Mouse (Mus musculus) stomach, postnatal 0 days (tissue): ENCODE measurements at regions not wholly inside any gene's neighbourhood (a gene's known extent, or its start where the extent isn't known, plus 50 kb on each side); places are given as distances from the start of the nearest gene placed in this dataset.
"Not testable (repeated sequence)": the region's sequence is repeated elsewhere in the genome, so short reads cannot be mapped to it uniquely, and the experiment has no call there.

ENCODE experiments used
- ATAC-seq: fragments of 200-750 bp; cut with Nextera tagmentation; 2 replicates; pipeline ENCODE4 v1.8.0; 2017; ENCODE audit not compliant: low FRiP score, low TSS enrichment
- DNase-seq: peaks from one replicate; pipeline ENCODE4 v3.0.0-alpha.2; 2016; ENCODE audit warnings: low spot score
- H3K27ac ChIP-seq: fragments of 300-500 bp; sonication (generic); replicated peaks from 2 replicates; pipeline ENCODE4 v1.5.1; 2014; ENCODE audit warnings: mild to moderate bottlenecking, control low read depth
- H3K27me3 ChIP-seq: fragments of 300-500 bp; sonication (generic); 2 replicates; pipeline ENCODE4 v1.6.1; 2014; ENCODE audit warnings: low read length; ENCODE audit not compliant: control insufficient read depth, insufficient read depth
- H3K36me3 ChIP-seq: fragments of 300-500 bp; sonication (generic); 2 replicates; pipeline ENCODE4 v1.6.1; 2014; ENCODE audit warnings: low read length, mixed read lengths; ENCODE audit not compliant: control insufficient read depth, insufficient read depth
- H3K4me1 ChIP-seq: fragments of 300-500 bp; sonication (generic); replicated peaks from 2 replicates; pipeline ENCODE4 v1.6.1; 2014; ENCODE audit warnings: antibody characterized with exemption; ENCODE audit not compliant: control insufficient read depth, insufficient read depth
- H3K4me2 ChIP-seq: fragments of 300-500 bp; sonication (generic); replicated peaks from 2 replicates; pipeline ENCODE4 v1.6.1; 2014; ENCODE audit warnings: low read depth, mild to moderate bottlenecking, control low read depth, moderate library complexity
- H3K4me3 ChIP-seq: fragments of 300-500 bp; sonication (generic); 2 replicates; pipeline ENCODE4 v1.5.1; 2014; ENCODE audit warnings: low read depth, low read length, control low read depth
- H3K9ac ChIP-seq: fragments of 300-500 bp; sonication (generic); 2 replicates; pipeline ENCODE4 v1.6.1; 2014; ENCODE audit warnings: mild to moderate bottlenecking, low read length, control low read depth, mixed read lengths
- H3K9me3 ChIP-seq: fragments of 300-500 bp; sonication (generic); 2 replicates; pipeline ENCODE4 v1.6.1; 2016; ENCODE audit warnings: low read length; ENCODE audit not compliant: control insufficient read depth
- WGBS: fragments of 180-500 bp; shearing (Covaris S2); extraction: QIAGEN DNeasy Blood & Tissue Kit; methylation state at CpG from one replicate; pipeline ENCODE4 v1.1.7; 2014; 5-methylcytosine and 5-hydroxymethylcytosine counted together

DNA sequence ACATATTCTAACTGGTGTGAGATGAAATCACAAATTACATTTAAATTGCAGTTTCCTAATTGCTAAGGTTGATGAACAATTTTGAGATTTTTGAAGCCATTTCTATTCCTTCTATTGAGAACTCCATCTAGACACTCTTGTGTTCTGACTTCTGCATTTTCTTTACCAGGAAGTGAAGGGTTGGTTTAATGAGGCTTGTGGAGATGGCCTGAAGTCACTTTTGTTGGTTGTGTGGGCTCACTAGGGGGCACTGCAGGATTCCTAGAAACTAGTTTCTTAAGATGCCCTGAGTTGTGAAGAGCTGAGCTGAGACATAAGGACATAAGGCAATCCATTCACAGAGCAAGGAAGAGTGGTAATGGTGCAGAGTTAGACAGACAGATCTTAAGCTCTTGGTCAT is 402.8 kb upstream of the Olfr1507 start:
- H3K4me3 ChIP-seq, H3K27ac ChIP-seq, DNase-seq, H3K4me2 ChIP-seq, H3K9me3 ChIP-seq, H3K36me3 ChIP-seq, H3K9ac ChIP-seq, ATAC-seq, H3K4me1 ChIP-seq, H3K27me3 ChIP-seq: not testable (repeated sequence)

DNA sequence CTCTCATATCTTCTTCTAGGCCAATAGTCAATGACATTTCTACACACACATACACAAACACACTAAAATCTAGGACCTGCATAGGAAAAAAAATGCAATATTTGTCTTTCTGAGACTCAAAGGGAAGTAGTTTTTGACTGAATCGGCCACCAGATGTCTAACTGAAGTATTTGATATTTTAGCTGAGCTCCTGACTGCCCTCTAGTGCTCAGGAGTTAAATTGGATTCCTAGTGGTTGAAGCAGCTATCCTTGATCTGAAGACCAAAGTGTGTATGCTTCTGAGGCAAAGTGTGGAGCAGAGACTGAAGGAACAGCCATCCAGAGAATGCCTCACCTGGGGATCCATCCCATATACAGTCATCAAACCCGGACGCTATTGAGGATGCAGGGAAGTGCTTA is 384.4 kb upstream of the Olfr1507 start:
- H3K4me1 ChIP-seq, H3K4me2 ChIP-seq, H3K9me3 ChIP-seq, DNase-seq, H3K36me3 ChIP-seq, H3K27me3 ChIP-seq, H3K27ac ChIP-seq, H3K9ac ChIP-seq, H3K4me3 ChIP-seq, ATAC-seq: not testable (repeated sequence)
- no CpG with 5 or more reads among the region's 3 CpGs for WGBS

DNA sequence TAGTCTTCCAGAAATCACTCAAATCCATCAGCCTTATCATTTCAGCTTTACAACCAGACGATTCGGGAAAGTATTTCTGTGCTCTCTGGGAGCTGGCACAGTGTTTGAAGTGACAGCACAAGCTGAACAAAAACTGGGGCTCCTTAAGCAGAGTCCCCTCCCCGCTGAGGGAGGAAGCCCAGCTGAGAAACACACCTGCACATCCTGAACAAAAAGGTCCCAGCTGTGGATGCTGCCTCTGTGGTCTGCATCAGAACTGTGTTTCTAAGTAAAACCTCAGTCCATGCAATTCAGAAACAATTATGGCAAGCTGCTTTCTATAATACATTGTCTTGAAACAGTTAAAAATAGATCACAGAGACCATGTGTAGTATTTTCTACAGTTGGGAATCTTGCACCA is 368.3 kb upstream of the Olfr1507 start:
- DNase-seq, H3K4me3 ChIP-seq, H3K9ac ChIP-seq, H3K4me2 ChIP-seq, H3K4me1 ChIP-seq, ATAC-seq, H3K27ac ChIP-seq, H3K36me3 ChIP-seq, H3K9me3 ChIP-seq, H3K27me3 ChIP-seq: not testable (repeated sequence)
- WGBS, result no CpG with 5 or more reads among the region's 3 CpGs

DNA sequence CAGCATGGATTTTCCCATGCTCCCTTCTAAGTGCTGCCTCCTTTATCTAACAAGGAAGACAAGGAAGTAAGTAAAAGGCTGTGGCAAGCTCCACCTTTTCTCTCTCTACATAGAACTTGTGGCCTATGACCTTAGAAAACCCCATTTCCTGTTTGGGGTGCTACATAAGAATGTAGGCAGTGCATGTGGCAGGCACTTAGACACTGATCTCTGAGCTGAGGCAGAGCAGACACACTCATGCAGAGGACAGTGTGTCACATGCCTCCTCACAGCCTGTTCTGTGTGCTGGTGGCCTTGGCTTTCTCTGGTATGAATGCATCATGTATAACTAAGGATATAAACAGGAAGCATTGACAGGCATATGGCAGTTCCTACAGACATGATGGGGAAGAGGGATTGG is 367.6 kb upstream of the Olfr1507 start:
- not testable (repeated sequence) for H3K27ac ChIP-seq, H3K9me3 ChIP-seq, H3K27me3 ChIP-seq, H3K9ac ChIP-seq, H3K4me1 ChIP-seq, H3K4me2 ChIP-seq, H3K4me3 ChIP-seq, H3K36me3 ChIP-seq, DNase-seq
- ATAC-seq, result peak; percentile 80

DNA sequence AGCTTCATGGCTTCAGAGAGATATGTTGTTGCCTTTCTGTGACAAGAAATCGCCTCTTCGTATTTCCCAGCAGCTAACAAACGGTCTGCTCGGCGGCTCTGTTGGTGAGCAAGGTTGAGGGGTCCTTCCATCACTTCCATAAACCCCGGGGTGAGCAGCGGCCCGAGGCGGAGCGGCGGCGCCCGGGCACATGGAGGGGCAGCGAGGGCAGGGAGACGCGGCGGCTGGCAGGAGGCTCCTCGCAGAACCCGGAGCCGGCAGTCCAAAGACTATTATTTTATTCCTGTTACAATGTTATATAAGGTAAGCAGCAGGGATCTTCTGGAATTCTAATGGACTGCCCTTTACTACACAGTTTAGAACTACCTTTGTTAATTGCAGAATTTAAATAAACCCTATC is 366.9 kb upstream of the Olfr1507 start:
- DNase-seq, H3K4me3 ChIP-seq, H3K4me1 ChIP-seq, H3K9ac ChIP-seq, H3K9me3 ChIP-seq, H3K4me2 ChIP-seq, ATAC-seq, H3K36me3 ChIP-seq, H3K27ac ChIP-seq, H3K27me3 ChIP-seq: not testable (repeated sequence)
- 65% methylated on average over 7 of the region's 20 CpGs for WGBS

DNA sequence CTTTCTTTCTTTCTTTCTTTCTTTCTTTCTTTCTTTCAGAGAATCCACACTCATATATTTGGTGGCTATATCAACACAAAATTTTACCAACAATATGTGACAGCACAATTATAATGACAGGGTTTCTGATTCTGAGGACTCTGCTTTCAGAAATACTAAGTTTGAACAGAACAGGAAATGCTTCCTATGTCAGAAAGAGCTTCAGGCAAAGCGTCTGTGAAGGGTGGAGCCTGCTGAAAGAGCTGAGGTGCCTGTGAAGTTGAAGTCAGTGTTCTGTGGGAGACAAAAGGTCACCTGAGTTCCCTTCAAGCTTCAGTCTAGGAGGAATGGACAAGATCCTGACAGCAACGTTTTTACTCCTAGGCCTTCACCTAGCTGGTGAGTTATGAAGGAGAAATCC is 359.8 kb upstream of the Olfr1507 start:
- not testable (repeated sequence) for DNase-seq, H3K27me3 ChIP-seq, H3K9me3 ChIP-seq, H3K4me2 ChIP-seq, ATAC-seq, H3K4me1 ChIP-seq, H3K36me3 ChIP-seq, H3K4me3 ChIP-seq, H3K9ac ChIP-seq, H3K27ac ChIP-seq
- WGBS, result no CpG with 5 or more reads among the region's 2 CpGs

DNA sequence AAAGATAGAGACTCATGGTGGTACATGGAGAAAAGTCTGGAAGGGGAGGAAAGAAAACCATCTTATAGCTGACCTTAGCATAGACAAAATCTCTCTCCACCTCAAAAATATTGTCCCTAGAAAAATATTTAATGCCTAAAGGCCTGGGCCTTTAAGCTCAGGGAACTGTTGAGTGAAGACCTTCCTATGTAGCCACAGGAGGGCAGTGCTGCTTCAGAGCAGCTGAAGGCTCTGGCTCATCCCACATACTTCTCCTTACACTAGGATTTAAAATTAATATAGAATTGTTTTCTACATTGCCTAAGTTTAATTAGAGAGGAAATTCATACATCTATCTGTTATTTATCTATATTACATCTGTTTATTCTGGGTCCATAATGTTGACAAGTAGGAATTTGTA is 358.0 kb upstream of the Olfr1507 start:
- not testable (repeated sequence) for DNase-seq, H3K4me1 ChIP-seq, ATAC-seq, H3K27me3 ChIP-seq, H3K36me3 ChIP-seq, H3K4me2 ChIP-seq, H3K9me3 ChIP-seq, H3K9ac ChIP-seq, H3K4me3 ChIP-seq, H3K27ac ChIP-seq

DNA sequence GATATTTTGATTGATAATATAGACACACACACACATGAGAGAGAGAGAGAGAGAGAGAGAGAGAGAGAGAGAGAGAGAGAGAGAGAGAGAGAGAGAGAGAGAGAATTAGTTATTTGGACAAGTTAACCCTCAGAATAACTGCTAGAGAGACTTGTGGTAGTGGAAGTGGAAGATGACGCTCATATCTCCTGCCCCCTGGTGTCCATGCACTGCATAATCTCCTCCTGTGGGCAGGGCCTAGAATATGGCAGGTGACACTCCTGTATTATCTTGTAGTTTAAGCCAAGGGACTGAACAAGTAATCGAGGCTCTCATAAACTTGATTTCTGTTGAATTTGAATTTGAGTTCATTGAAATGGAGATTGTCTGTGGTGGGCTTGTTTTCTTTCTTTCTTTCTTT is 352.4 kb upstream of the Olfr1507 start:
- not testable (repeated sequence) for H3K4me3 ChIP-seq, H3K4me1 ChIP-seq, H3K27ac ChIP-seq, H3K9ac ChIP-seq, H3K36me3 ChIP-seq, H3K27me3 ChIP-seq, DNase-seq, H3K9me3 ChIP-seq, H3K4me2 ChIP-seq
- ATAC-seq, result peak; percentile 76; the same call in 1 of the 2 replicates
- WGBS, result no CpG with 5 or more reads among the region's 2 CpGs

DNA sequence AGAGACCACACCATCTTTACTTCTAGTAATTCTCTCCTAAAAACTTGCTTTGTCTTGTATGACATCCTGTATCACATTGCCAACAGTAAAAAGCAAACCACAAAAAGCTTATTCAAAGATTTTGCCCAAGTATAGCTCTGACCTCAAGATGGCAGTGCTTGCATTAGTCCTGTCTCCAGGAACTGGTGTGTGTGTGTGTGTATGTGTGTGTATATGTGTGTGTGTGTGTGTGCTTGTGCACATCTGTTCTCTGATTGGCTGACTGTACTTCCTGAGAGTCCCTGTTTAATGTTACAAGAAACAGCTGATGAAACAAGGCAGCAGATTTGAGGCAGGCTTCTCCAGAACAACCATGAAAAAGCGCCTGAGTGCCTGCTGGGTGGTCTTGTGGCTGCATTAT is 328.5 kb upstream of the Olfr1507 start:
- H3K4me3 ChIP-seq, ATAC-seq, H3K9me3 ChIP-seq, H3K4me2 ChIP-seq, H3K9ac ChIP-seq, DNase-seq, H3K4me1 ChIP-seq, H3K27me3 ChIP-seq, H3K36me3 ChIP-seq, H3K27ac ChIP-seq: not testable (repeated sequence)
- WGBS, result no CpG with 5 or more reads among the region's 1 CpGs

DNA sequence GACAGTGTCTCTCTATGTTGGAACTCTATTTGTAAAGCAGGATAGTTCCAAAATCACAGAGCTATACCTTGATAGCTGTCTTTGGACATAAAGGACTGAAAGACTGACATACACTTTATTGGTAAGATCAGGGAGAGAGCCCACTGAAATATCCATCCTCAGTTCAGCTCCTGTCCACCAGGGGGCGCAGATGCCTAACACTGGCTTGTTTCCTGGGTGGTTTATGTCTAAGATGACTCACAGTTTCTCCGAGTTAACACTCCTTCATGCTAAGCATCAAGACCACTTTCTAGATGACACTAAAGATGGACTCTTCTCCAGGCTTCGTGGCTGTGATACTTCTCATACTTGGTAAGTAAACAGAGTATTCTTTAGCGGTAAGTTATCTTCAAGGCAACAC is 326.1 kb upstream of the Olfr1507 start:
- not testable (repeated sequence) for H3K27ac ChIP-seq, H3K4me1 ChIP-seq, H3K4me2 ChIP-seq, H3K9me3 ChIP-seq, H3K27me3 ChIP-seq, DNase-seq, ATAC-seq, H3K36me3 ChIP-seq, H3K9ac ChIP-seq, H3K4me3 ChIP-seq
- WGBS, result no CpG with 5 or more reads among the region's 4 CpGs
